Mouse (Mus musculus) lung, embryonic 15.5 days (tissue): ENCODE results near the gene Ttc4. TPM values are rescaled to one million over a fixed set of nuclear protein-coding genes. Genes with fewer than 3 reads are reported as not detected.

ENCODE experiments used
- ATAC-seq: fragments of 200-750 bp; cut with Nextera tagmentation; 2 replicates; pipeline ENCODE4 v1.8.0; 2017; ENCODE audit warnings: moderate number of reproducible peaks, borderline replicate concordance; ENCODE audit not compliant: low FRiP score, low TSS enrichment; ENCODE audit errors: extremely low read depth
- H3K27ac ChIP-seq: fragments of 300-500 bp; sonication (generic); 2 replicates; pipeline ENCODE4 v1.5.1; 2015; ENCODE audit warnings: moderate library complexity, mild to moderate bottlenecking, inconsistent platforms
- H3K27me3 ChIP-seq: fragments of 300-500 bp; sonication (generic); 2 replicates; pipeline ENCODE4 v1.6.1; 2015; ENCODE audit warnings: inconsistent platforms
- H3K36me3 ChIP-seq: fragments of 300-500 bp; sonication (generic); 2 replicates; pipeline ENCODE4 v1.6.1; 2015; ENCODE audit warnings: inconsistent platforms
- H3K4me1 ChIP-seq: fragments of 300-500 bp; sonication (generic); 2 replicates; pipeline ENCODE4 v1.6.1; 2015; ENCODE audit warnings: inconsistent platforms
- H3K4me2 ChIP-seq: fragments of 300-500 bp; sonication (generic); 2 replicates; pipeline ENCODE4 v1.6.1; 2015; ENCODE audit warnings: inconsistent platforms, mild to moderate bottlenecking, moderate library complexity
- H3K4me3 ChIP-seq: fragments of 300-500 bp; sonication (generic); 2 replicates; pipeline ENCODE4 v1.5.1; 2015; ENCODE audit warnings: mild to moderate bottlenecking, inconsistent platforms
- H3K9ac ChIP-seq: fragments of 300-500 bp; sonication (generic); 2 replicates; pipeline ENCODE4 v1.6.1; 2015; ENCODE audit warnings: inconsistent platforms
- H3K9me3 ChIP-seq: fragments of 300-500 bp; sonication (generic); 2 replicates; pipeline ENCODE4 v1.6.1; 2016; ENCODE audit warnings: inconsistent platforms
- WGBS: fragments of 180-500 bp; shearing (Covaris S2); methylation state at CpG from one replicate; pipeline ENCODE4 v1.1.7; 2015; 5-methylcytosine and 5-hydroxymethylcytosine counted together
- polyA plus RNA-seq: library from polyadenylated mRNA; unstranded; fragments of >200 nt; fragmentation: Nextera tagmentation; extraction: Ambion mirVana; gene quantifications from 2 replicates; pipeline ENCODE4 v1.2.1, GENCODE M21; 2015

Gene Ttc4
- polyA plus RNA-seq, 1 experiment from 2014 or later = 91.5 TPM

GRCm38 (mm10) chr4:106650833-106651527 lies 27.8 kb downstream of the Ttc4 start, which contains the start of gene Pars2:
Gene Pars2 (plus strand): TSS chr4:106651069.
- Histone ChIP-seq H3K9ac (peak within 1 kb of the TSS; percentile 68), H3K9me3 (no peaks in the 10 kb centered on the region), H3K4me2 (peak within 1 kb of the TSS; percentile 93), H3K4me1 (peaks cover 9% of the 10 kb centered on the region), H3K27ac (peak within 1 kb of the TSS; percentile 48), H3K4me3 (peak within 1 kb of the TSS; percentile 66), H3K36me3 (peaks cover 18% of the 10 kb centered on the region), H3K27me3 (no peaks in the 10 kb centered on the region)
- WGBS = 2% methylated on average over 40 of the region's 40 CpGs
- ATAC-seq = peak; percentile 98

DNA sequence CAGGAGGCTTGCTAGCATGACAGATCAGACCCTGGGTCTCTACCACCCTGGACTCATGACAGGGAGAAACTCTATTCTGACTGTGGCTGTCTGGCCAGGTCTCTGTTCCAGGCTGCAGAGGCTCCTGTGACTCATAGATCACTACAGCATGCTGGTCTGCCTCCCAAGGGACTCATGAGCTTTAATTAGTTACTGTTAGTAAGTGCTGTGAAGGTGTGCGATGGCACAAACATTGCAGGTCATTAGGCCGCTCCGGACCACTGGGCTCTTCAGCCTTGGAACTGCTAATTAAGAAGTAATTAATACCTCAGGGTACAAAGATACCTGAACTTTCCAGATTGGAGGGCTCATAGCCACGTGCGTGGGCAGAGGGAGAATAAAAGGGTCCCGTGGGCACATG lies 31.6 kb downstream of the Ttc4 start:
- H3K9ac ChIP-seq = no peak overlapping the region
- no peak overlapping the region for H3K27ac ChIP-seq
- no peak overlapping the region for H3K4me2 ChIP-seq
- H3K9me3 ChIP-seq = no peaks in the 10 kb centered on the region
- ATAC-seq = no peak
- no peak overlapping the region for H3K4me3 ChIP-seq
- WGBS = 84% methylated on average over 6 of the region's 6 CpGs
- H3K27me3 ChIP-seq = no peaks in the 10 kb centered on the region
- H3K4me1 ChIP-seq = peaks cover 21% of the 10 kb centered on the region
- no peaks in the 10 kb centered on the region for H3K36me3 ChIP-seq

DNA sequence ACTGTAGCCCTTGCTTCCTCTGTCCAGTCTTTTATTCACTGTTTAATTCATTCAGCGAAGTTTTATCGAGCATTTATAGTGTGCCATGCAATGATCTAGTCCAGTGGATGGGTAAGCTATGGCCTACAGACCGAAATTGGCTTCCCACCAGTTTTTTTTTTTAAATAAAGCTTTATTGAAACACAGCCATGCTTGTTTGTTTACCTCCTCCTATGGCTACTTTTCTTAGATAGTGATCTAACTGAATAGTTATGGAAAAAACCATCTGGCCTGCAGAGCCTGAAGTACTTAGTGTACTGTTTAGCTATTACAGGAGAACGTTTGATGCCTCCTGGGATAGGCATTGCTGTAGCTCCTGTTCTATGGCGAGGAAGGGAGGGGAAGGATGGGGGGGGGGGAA lies 32.9 kb downstream of the Ttc4 start:
- Histone ChIP-seq H3K27ac (no peak overlapping the region), H3K36me3 (no peaks in the 10 kb centered on the region), H3K9me3 (no peaks in the 10 kb centered on the region), H3K27me3 (no peaks in the 10 kb centered on the region), H3K9ac (no peak overlapping the region), H3K4me3 (no peak overlapping the region), H3K4me1 (peaks cover 13% of the 10 kb centered on the region), H3K4me2 (no peak overlapping the region)
- 81% methylated on average over 5 of the region's 5 CpGs for WGBS
- no peak for ATAC-seq

- no peak overlapping the region for H3K4me2 ChIP-seq
- no peaks in the 10 kb centered on the region for H3K27me3 ChIP-seq
- ATAC-seq = no peak
- H3K27ac ChIP-seq = 0 out of 2 replicates have a peak overlapping the region, but pooled peaks have one; percentile 36
- H3K4me1 ChIP-seq = peaks cover 13% of the 10 kb centered on the region
- H3K36me3 ChIP-seq = no peaks in the 10 kb centered on the region
- H3K4me3 ChIP-seq = no peak overlapping the region
- whole genome bisulfite sequencing = 28% methylated on average over 6 of the region's 6 CpGs
- no peaks in the 10 kb centered on the region for H3K9me3 ChIP-seq
- no peak overlapping the region for H3K9ac ChIP-seq
Observed at GRCm38 (mm10) chr4:106644218-106644610, 34.5 kb downstream of the Ttc4 start.

GRCm38 (mm10) chr4:106643483-106644217 lies 35.1 kb downstream of the Ttc4 start:
- no peaks in the 10 kb centered on the region for H3K36me3 ChIP-seq
- no peak overlapping the region for H3K4me3 ChIP-seq
- H3K4me1 ChIP-seq = peaks cover 13% of the 10 kb centered on the region
- no peak overlapping the region for H3K4me2 ChIP-seq
- H3K9ac ChIP-seq = peak overlapping the region; percentile 19; the same call in 1 of the 2 replicates
- H3K27ac ChIP-seq = 0 out of 2 replicates have a peak overlapping the region, but pooled peaks have one; percentile 36
- no peaks in the 10 kb centered on the region for H3K9me3 ChIP-seq
- no peaks in the 10 kb centered on the region for H3K27me3 ChIP-seq
- 0 out of 2 replicates have a peak, but pooled peaks have one; percentile 36 for ATAC-seq
- 10% methylated on average over 8 of the region's 8 CpGs for WGBS

GRCm38 (mm10) chr4:106634086-106634479 lies 44.7 kb downstream of the Ttc4 start:
- 31% methylated on average over 9 of the region's 9 CpGs for WGBS
- peak overlapping the region; percentile 56; the same call in 1 of the 2 replicates for H3K27ac ChIP-seq
- H3K4me2 ChIP-seq = no peak overlapping the region
- H3K4me1 ChIP-seq = peaks cover 28% of the 10 kb centered on the region
- H3K9ac ChIP-seq = no peak overlapping the region
- no peaks in the 10 kb centered on the region for H3K36me3 ChIP-seq
- H3K4me3 ChIP-seq = no peak overlapping the region
- H3K9me3 ChIP-seq = no peaks in the 10 kb centered on the region
- ATAC-seq = no peak
- H3K27me3 ChIP-seq = no peaks in the 10 kb centered on the region

DNA sequence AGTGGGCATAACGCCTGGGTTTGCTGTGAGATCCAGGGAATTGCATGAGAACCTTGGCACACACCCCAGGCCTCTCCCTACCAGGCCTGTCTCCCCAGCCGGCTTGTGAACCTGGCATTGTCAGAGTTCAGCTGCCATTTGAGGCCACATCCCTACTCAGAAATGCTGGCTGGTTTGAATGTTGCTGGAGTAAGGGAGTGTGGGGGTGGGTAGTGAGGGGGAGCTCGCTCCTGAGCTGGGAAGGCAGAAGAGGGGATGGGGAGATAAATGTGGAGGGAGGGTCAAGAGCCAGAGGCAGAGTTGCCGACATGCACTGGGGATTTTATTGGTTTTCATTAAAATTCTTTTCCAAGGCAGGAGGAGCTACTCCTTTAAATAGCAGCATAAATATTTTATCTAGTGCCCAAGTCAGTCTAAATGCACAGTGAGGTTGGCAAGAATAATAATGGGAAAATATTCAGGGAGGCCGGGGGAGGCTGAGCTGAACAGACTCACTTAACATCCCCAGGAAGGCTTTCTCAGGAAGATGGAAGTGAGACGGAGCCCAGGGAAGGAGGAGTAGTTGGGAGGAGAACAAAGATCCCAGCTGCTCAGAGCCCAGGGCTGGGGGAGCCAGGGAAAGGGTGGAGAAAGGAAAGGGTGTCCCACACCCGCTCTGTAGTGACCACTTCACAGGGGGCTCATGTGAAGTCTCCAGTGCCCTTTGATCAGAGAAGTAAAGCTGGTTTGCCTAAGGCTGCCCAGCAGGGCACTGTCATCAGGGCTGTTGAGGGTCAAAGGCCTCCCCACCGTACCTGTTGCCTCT lies 45.3 kb downstream of the Ttc4 start:
- no peak overlapping the region for H3K4me2 ChIP-seq
- H3K4me3 ChIP-seq = no peak overlapping the region
- H3K36me3 ChIP-seq = no peaks in the 10 kb centered on the region
- H3K4me1 ChIP-seq = peaks cover 32% of the 10 kb centered on the region
- no peak overlapping the region for H3K9ac ChIP-seq
- no peaks in the 10 kb centered on the region for H3K9me3 ChIP-seq
- H3K27me3 ChIP-seq = no peaks in the 10 kb centered on the region
- peak overlapping the region; percentile 56 for H3K27ac ChIP-seq
- ATAC-seq = peak; percentile 28
- WGBS = 26% methylated on average over 8 of the region's 8 CpGs

DNA sequence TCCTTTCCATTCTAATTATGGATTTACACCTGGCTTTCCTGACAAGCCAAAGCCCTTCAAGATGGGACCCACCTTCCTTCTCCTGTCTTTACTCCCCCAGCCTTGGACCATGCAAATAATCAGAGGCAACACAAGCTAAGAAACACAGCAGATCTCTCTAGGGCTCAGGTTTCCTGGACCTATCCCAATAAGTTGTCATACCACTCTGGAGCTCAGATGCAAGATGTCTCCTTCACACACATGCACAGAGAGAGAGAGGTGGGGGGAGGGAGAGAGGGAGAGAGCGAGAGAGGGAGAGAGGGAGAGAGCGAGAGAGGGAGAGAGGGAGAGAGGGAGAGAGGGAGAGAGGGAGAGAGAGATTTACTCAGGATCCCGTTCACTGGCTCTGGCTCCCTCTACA lies 46.4 kb downstream of the Ttc4 start:
- peak; percentile 56; the same call in 1 of the 2 replicates for ATAC-seq
- peaks cover 33% of the 10 kb centered on the region for H3K4me1 ChIP-seq

GRCm38 (mm10) chr4:106630333-106631220 lies 48.2 kb downstream of the Ttc4 start:
- peaks cover 33% of the 10 kb centered on the region for H3K4me1 ChIP-seq
- 22% methylated on average over 14 of the region's 14 CpGs for WGBS
- no peak for ATAC-seq

More for the DNA sequence above, 46.4 kb downstream of the Ttc4 start:
- Histone ChIP-seq H3K9me3 (no peaks in the 10 kb centered on the region), H3K36me3 (no peaks in the 10 kb centered on the region), H3K27ac (peak overlapping the region; percentile 56; the same call in 1 of the 2 replicates), H3K27me3 (no peaks in the 10 kb centered on the region), H3K4me3 (no peak overlapping the region), H3K9ac (no peak overlapping the region), H3K4me2 (no peak overlapping the region)
- WGBS = 8% methylated on average over 2 of the region's 3 CpGs

GRCm38 (mm10) chr4:106629374-106629773 lies 49.4 kb downstream of the Ttc4 start:
- Histone ChIP-seq H3K9ac (no peak overlapping the region), H3K4me2 (no peak overlapping the region), H3K4me1 (peaks cover 33% of the 10 kb centered on the region), H3K9me3 (no peaks in the 10 kb centered on the region), H3K27me3 (peaks cover 15% of the 10 kb centered on the region; the same call in 1 of the 2 replicates), H3K27ac (no peak overlapping the region; the same call in 1 of the 2 replicates), H3K4me3 (no peak overlapping the region), H3K36me3 (no peaks in the 10 kb centered on the region)
- WGBS = 49% methylated on average over 5 of the region's 5 CpGs
- no peak for ATAC-seq

More at GRCm38 (mm10) chr4:106630333-106631220, 48.2 kb downstream of the Ttc4 start:
- H3K9ac ChIP-seq = no peak overlapping the region
- H3K4me3 ChIP-seq = no peak overlapping the region
- H3K36me3 ChIP-seq = no peaks in the 10 kb centered on the region
- no peaks in the 10 kb centered on the region for H3K9me3 ChIP-seq
- no peak overlapping the region for H3K4me2 ChIP-seq
- H3K27ac ChIP-seq = no peak overlapping the region
- peaks cover 7% of the 10 kb centered on the region; the same call in 1 of the 2 replicates for H3K27me3 ChIP-seq
